Mouse (Mus musculus) E14TG2a.4 (cell line): ENCODE results near the gene Mthfs.

Experiments
- H3K27me3 ChIP-seq: 2 replicates; pipeline ENCODE4 v1.6.1; 2014; ENCODE audit warnings: low read length, control low read depth; ENCODE audit not compliant: insufficient read depth
- H3K36me3 ChIP-seq: 2 replicates; pipeline ENCODE4 v1.6.1; 2014; ENCODE audit warnings: low read length, control low read depth; ENCODE audit not compliant: insufficient read depth
- H3K4me1 ChIP-seq: replicated peaks from 2 replicates; pipeline ENCODE4 v1.6.1; 2014; ENCODE audit warnings: low read depth, low read length, control low read depth
- H3K4me3 ChIP-seq: replicated peaks from 2 replicates; pipeline ENCODE4 v1.5.1; 2014; ENCODE audit warnings: mild to moderate bottlenecking, low read length
- H3K9me3 ChIP-seq: 2 replicates; pipeline ENCODE4 v1.6.1; 2014; ENCODE audit warnings: low read length, control low read depth
- CTCF ChIP-seq: conservative IDR thresholded peaks from 2 replicates; pipeline ENCODE4 v1.5.1; 2014; ENCODE audit warnings: low read length
- NANOG ChIP-seq: IDR thresholded peaks from 2 replicates; pipeline ENCODE4 v1.6.1; 2014; ENCODE audit warnings: borderline replicate concordance, low read length, mixed read lengths
- POU5F1 ChIP-seq: IDR thresholded peaks from 2 replicates; pipeline ENCODE4 v1.6.1; 2014; ENCODE audit warnings: low read length, borderline replicate concordance

Mthfs gene

DNA sequence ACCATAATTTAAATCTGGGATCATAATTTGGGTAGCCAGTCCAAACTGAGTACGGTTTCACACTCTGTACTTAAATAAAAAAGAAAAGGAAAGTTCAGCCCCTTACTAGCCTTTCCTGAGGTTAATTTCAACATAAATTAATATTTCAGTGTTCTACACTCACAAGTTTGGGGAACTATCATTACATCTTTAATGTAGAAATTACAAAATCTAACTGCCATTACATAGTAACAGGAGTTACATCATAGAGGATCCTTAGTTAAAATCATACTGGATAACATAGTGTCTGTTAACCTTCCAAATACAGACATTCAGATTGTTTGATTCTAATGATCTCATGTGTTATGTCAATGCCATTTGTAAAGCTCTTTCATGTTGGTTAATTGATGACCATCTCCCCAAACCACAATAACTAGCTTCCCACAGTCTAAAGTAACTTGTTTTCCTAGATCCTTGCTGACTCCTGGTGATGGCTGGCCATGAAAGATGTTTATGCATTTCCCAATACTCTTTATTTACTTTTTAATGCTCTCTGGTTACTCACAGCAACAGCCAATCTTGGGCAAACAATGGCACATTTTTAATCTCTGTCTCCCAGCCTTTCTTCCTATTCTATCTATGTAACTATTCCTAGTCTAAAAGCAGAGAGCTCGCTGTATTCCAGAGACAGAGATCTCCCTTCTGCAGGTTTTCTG is 72.0 kb downstream of the Mthfs start:
- no peak for TF ChIP-seq POU5F1
- no peak for TF ChIP-seq NANOG
- TF ChIP-seq CTCF, result no peak
- Histone ChIP-seq H3K4me3 (no peak overlapping the region), H3K4me1 (no peaks in the 10 kb centered on the region), H3K27me3 (no peaks in the 10 kb centered on the region), H3K36me3 (no peaks in the 10 kb centered on the region), H3K9me3 (peaks cover 12% of the 10 kb centered on the region)

DNA sequence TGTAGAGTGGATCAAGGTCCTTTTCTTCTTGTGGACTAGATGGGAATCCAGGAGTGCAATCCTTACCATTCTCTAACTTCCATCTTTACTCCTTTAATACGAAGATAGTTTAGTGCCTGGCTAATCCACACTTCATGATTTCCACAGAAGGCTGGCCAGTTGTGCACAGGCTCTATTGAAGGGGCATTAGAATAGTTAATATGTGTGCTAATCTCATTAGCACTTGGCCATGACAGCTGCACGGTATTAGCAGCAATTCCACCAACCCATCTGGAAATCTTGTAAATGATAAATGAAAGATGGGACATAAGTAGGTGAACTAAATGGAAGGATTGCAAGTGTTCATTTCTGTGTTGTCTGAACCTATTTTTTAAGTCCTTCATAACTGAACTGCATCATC is 77.6 kb downstream of the Mthfs start:
- no peak overlapping the region for H3K4me3 ChIP-seq
- TF ChIP-seq POU5F1 (no peak), CTCF (no peak), NANOG (no peak)
- no peaks in the 10 kb centered on the region for H3K27me3 ChIP-seq
- no peaks in the 10 kb centered on the region for H3K9me3 ChIP-seq
- H3K4me1 ChIP-seq, result no peaks in the 10 kb centered on the region
- no peaks in the 10 kb centered on the region for H3K36me3 ChIP-seq

DNA sequence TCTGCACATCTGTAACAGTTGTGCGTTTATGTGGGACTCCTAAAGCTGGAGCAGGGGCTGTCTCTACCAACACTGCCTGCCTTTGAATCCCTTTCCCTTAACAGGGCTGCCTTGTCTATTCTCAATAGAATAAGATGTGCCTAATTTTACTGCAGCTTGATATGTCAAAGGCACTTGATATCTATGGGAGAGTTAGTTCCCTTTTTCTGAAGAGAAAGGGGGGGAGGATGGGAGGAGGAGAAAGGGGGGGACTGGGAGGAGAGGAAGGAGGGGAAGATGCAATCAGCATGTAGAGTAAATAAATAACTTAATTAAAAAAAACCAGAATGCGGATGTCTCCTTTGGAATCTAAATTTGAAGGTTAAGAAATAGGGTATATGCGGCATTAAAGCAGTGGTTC is 82.9 kb downstream of the Mthfs start:
- H3K4me1 ChIP-seq, result no peaks in the 10 kb centered on the region
- H3K36me3 ChIP-seq, result no peaks in the 10 kb centered on the region
- H3K9me3 ChIP-seq, result no peaks in the 10 kb centered on the region
- TF ChIP-seq POU5F1 (no peak), NANOG (no peak), CTCF (no peak)
- H3K27me3 ChIP-seq, result no peaks in the 10 kb centered on the region
- no peak overlapping the region for H3K4me3 ChIP-seq

DNA sequence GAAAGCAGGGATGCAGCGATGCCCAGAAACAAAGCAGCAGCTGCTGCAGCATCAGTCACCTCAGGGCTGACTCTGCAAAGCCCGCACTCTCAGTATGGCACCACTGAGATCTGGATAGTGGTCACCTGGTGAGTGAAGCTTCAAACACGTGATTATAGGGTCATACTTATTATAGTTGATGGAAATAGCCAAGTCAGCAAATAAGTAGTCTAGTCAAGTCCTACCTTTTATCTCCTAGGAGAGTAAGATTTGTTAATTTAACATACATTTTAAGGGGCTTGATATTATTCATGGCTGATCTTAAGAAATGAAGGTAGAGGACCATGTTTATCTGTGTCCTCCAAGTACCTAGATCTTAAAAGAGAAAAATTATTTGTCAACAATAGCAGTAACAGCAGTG is 83.6 kb downstream of the Mthfs start:
- H3K27me3 ChIP-seq, result no peaks in the 10 kb centered on the region
- no peaks in the 10 kb centered on the region for H3K4me1 ChIP-seq
- no peaks in the 10 kb centered on the region for H3K9me3 ChIP-seq
- H3K36me3 ChIP-seq, result no peaks in the 10 kb centered on the region
- H3K4me3 ChIP-seq, result no peak overlapping the region
- TF ChIP-seq CTCF (no peak), NANOG (no peak), POU5F1 (no peak)

DNA sequence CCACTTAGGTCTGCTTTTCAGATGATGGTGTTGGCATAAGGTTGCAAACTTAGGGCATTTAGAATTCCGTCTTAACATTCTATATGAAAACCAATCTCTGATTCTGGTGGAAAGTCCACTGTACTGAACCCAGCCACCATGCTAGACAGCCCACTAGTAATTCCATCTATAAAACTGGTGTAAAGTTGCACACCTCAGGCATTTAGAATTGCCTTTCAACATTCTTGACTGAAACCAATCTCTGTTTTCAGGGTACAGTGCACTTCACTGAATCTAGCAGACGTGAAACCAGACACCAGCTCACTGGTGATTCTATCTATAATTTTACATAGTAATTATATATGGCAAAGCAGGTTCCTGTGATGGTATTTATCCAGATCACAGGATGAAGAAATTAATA is 95.2 kb downstream of the Mthfs start:
- Histone ChIP-seq H3K27me3 (no peaks in the 10 kb centered on the region), H3K4me3 (no peak overlapping the region), H3K4me1 (no peaks in the 10 kb centered on the region), H3K36me3 (no peaks in the 10 kb centered on the region), H3K9me3 (no peaks in the 10 kb centered on the region)
- TF ChIP-seq CTCF (no peak), NANOG (no peak), POU5F1 (no peak)

DNA sequence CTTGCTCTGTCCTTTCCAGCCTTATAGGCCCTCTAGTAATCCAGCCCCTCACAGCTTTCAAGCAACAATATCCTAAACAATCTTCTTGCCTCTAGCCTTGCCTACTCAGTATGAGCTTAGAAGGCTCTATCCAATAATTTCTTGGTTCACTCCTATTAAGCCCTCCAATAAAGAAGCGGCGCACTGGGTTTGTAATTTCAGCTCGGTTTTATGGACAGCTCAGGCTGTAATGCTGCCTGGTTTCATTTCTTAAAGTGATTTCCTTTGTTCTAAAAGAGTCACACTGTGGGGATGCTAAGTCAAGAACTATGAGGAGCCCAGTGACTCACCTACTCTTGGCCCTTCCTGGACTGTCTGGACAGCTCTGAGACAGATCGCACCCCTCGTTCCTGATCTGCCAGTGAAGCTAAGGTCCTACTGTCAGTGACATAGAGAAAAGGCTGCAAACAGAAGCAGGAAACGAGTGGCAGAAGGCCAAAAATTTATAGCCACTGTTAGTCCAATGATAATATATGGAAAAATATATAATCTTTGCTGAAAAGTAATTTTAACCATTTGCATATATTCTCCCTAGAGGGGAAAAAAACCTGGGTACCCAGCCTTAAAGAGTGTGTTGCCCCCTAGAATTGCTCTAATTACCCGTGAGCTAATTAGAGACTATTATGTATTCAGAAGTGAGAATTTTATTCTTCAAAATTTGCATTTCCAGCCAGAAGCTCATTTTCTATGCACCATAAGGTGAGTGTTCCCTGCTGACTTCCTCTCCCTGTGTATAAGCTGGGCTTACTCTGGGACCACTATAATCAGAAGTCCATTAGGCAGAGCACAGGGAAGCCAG is 98.1 kb downstream of the Mthfs start:
- Histone ChIP-seq H3K36me3 (no peaks in the 10 kb centered on the region), H3K4me3 (no peak overlapping the region), H3K9me3 (no peaks in the 10 kb centered on the region), H3K4me1 (no peaks in the 10 kb centered on the region), H3K27me3 (no peaks in the 10 kb centered on the region)
- TF ChIP-seq POU5F1, result no peak
- TF ChIP-seq NANOG, result no peak
- no peak for TF ChIP-seq CTCF

DNA sequence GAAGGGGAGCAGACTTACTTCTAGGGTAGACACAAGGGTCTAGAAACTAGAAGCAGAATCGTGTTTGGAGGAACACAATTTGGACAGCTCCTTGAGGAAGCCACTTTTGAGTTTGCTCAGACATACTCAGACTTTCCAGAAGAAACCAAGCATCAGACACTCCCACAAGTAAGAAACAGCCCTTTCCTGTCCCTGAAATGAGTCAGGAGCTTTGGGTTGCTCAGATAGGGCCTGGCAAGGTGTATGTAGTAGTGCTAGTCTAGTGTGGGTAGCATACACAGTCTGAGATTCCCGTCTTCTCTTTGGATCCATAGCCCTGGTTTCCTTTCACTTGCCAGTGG is 98.7 kb downstream of the Mthfs start:
- H3K27me3 ChIP-seq, result no peaks in the 10 kb centered on the region
- H3K4me3 ChIP-seq, result no peak overlapping the region
- TF ChIP-seq CTCF (no peak), POU5F1 (no peak), NANOG (no peak)
- H3K9me3 ChIP-seq, result no peaks in the 10 kb centered on the region
- H3K4me1 ChIP-seq, result no peaks in the 10 kb centered on the region
- H3K36me3 ChIP-seq, result no peaks in the 10 kb centered on the region

DNA sequence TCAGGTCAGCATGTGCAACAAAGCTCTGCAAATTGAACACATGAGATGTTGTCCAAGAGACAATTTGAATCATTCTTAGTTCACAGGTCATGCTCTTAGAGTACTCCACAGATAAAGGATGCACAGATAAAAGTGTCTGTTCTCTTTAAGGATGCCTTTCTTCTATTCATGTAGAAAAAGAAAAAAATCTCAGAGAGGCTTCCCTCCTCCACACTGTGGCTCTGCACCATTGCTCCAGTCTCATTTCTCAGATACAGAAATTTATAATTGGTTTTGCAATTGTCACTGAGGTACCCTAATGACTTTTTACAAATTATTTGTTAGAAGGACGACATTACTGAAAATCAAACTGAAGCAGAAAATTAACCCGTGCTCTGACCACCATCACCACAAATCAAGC is 101.2 kb downstream of the Mthfs start:
- no peaks in the 10 kb centered on the region for H3K9me3 ChIP-seq
- H3K27me3 ChIP-seq, result no peaks in the 10 kb centered on the region
- H3K36me3 ChIP-seq, result no peaks in the 10 kb centered on the region
- TF ChIP-seq POU5F1 (no peak), CTCF (no peak)
- no peaks in the 10 kb centered on the region for H3K4me1 ChIP-seq
- no peak overlapping the region for H3K4me3 ChIP-seq
